Mouse (Mus musculus): ENCODE results near the gene Tom1l2. TPM values are rescaled to one million over a fixed set of nuclear protein-coding genes. Genes with fewer than 3 reads are reported as not detected.
A peak's percentile ranks its signal among the peaks of the same experiment; 100 is the strongest.

Tom1l2 gene
- polyA plus RNA-seq, 1 experiment from 2014 or later = 47.3 TPM

- no peaks in the 10 kb centered on the region for H3K9me3 ChIP-seq (ENCODE audit: control insufficient read depth, low read length)
- no peak overlapping the region for H3K4me2 ChIP-seq (replicated peaks)
- no peaks in the 10 kb centered on the region for H3K27me3 ChIP-seq (ENCODE audit: control insufficient read depth, insufficient read depth, low read length)
- 60% methylated on average over 12 of the region's 12 CpGs for WGBS
- H3K9ac ChIP-seq = no peak overlapping the region
- no peaks in the 10 kb centered on the region for H3K36me3 ChIP-seq (replicated peaks; ENCODE audit: control insufficient read depth, insufficient read depth)
- H3K4me3 ChIP-seq (replicated peaks; ENCODE audit: low read length) = no peak overlapping the region
- no peak for DNase-seq (ENCODE audit: low spot score)
- no peak overlapping the region for H3K27ac ChIP-seq
- no peak for ATAC-seq (ENCODE audit: low FRiP score)
- H3K4me1 ChIP-seq (replicated peaks; ENCODE audit: control insufficient read depth, insufficient read depth, low read length) = peaks cover 48% of the 10 kb centered on the region
Measured at GRCm38 (mm10) chr11:60211761-60212160, 140.9 kb downstream of the Tom1l2 start.

DNA sequence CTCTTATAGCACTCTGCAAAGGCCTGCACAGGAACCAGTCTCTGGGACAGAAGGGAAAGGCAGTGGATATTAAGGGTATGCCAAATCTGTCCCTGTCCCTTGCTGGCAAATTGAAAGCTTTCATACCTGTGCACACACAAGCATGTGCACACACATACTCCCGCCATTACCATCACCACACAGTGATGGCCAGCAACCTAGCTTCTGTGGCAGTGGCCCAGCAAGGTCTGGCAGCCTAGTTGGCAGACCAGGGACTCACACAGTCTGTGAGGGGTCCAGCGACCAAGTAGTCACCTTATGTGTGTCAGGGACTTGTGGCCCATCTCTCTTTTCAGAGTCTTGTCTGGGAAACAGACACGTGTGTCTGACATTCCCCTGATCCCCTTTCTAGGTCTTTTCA lies 141.6 kb downstream of the Tom1l2 start:
- Histone ChIP-seq H3K36me3 (replicated peaks; ENCODE audit: control insufficient read depth, insufficient read depth) (peaks cover 5% of the 10 kb centered on the region; the same call in 1 of the 2 replicates), H3K4me3 (replicated peaks; ENCODE audit: low read length) (no peak overlapping the region), H3K27ac (no peak overlapping the region), H3K9me3 (ENCODE audit: control insufficient read depth, low read length) (no peaks in the 10 kb centered on the region), H3K9ac (0 out of 2 replicates have a peak overlapping the region, but pooled peaks have one; percentile 67), H3K4me1 (replicated peaks; ENCODE audit: control insufficient read depth, insufficient read depth, low read length) (peaks cover 54% of the 10 kb centered on the region), H3K4me2 (replicated peaks) (peak overlapping the region; percentile 75; the same call in 1 of the 2 replicates), H3K27me3 (ENCODE audit: control insufficient read depth, insufficient read depth, low read length) (no peaks in the 10 kb centered on the region)
- DNase-seq (ENCODE audit: low spot score) (no peak), ATAC-seq (ENCODE audit: low FRiP score) (no peak)
- 60% methylated on average over 3 of the region's 3 CpGs for WGBS

- ATAC-seq (ENCODE audit: low FRiP score) (peak; percentile 78), DNase-seq (ENCODE audit: low spot score) (peak; percentile 89)
Measured at GRCm38 (mm10) chr11:60210305-60210724, 142.4 kb downstream of the Tom1l2 start.

GRCm38 (mm10) chr11:60209933-60210249 lies 142.8 kb downstream of the Tom1l2 start:
- peak overlapping the region; percentile 45 for H3K4me3 ChIP-seq (replicated peaks; ENCODE audit: low read length)
- peak overlapping the region; percentile 75 for H3K4me2 ChIP-seq (replicated peaks)
- 0% methylated on average over 2 of the region's 2 CpGs for WGBS
- H3K27ac ChIP-seq = peak overlapping the region; percentile 86
- H3K4me1 ChIP-seq (replicated peaks; ENCODE audit: control insufficient read depth, insufficient read depth, low read length) = peaks cover 60% of the 10 kb centered on the region
- H3K9ac ChIP-seq = peak overlapping the region; percentile 67
- DNase-seq (ENCODE audit: low spot score) (no peak), ATAC-seq (ENCODE audit: low FRiP score) (no peak)
- no peaks in the 10 kb centered on the region for H3K9me3 ChIP-seq (ENCODE audit: control insufficient read depth, low read length)
- peaks cover 16% of the 10 kb centered on the region for H3K36me3 ChIP-seq (replicated peaks; ENCODE audit: control insufficient read depth, insufficient read depth)
- no peaks in the 10 kb centered on the region for H3K27me3 ChIP-seq (ENCODE audit: control insufficient read depth, insufficient read depth, low read length)

More at GRCm38 (mm10) chr11:60210305-60210724, 142.4 kb downstream of the Tom1l2 start:
- Histone ChIP-seq H3K27ac (peak overlapping the region; percentile 86), H3K27me3 (ENCODE audit: control insufficient read depth, insufficient read depth, low read length) (no peaks in the 10 kb centered on the region), H3K9me3 (ENCODE audit: control insufficient read depth, low read length) (no peaks in the 10 kb centered on the region), H3K4me1 (replicated peaks; ENCODE audit: control insufficient read depth, insufficient read depth, low read length) (peaks cover 60% of the 10 kb centered on the region), H3K36me3 (replicated peaks; ENCODE audit: control insufficient read depth, insufficient read depth) (peaks cover 14% of the 10 kb centered on the region), H3K4me2 (replicated peaks) (peak overlapping the region; percentile 75), H3K9ac (peak overlapping the region; percentile 67), H3K4me3 (replicated peaks; ENCODE audit: low read length) (peak overlapping the region; percentile 45)
- under 1% methylated on average over 47 of the region's 47 CpGs for WGBS

GRCm38 (mm10) chr11:60209217-60209932 lies 143.3 kb downstream of the Tom1l2 start:
- peak; percentile 66 for ATAC-seq (ENCODE audit: low FRiP score)
- H3K4me3 ChIP-seq (replicated peaks; ENCODE audit: low read length) = peak overlapping the region; percentile 45

GRCm38 (mm10) chr11:60208712-60209111 lies 144.0 kb downstream of the Tom1l2 start:
- Histone ChIP-seq H3K4me3 (replicated peaks; ENCODE audit: low read length) (peak overlapping the region; percentile 45), H3K36me3 (replicated peaks; ENCODE audit: control insufficient read depth, insufficient read depth) (peaks cover 26% of the 10 kb centered on the region), H3K4me2 (replicated peaks) (peak overlapping the region; percentile 75), H3K9ac (peak overlapping the region; percentile 67), H3K4me1 (replicated peaks; ENCODE audit: control insufficient read depth, insufficient read depth, low read length) (peaks cover 60% of the 10 kb centered on the region), H3K27ac (peak overlapping the region; percentile 86), H3K27me3 (ENCODE audit: control insufficient read depth, insufficient read depth, low read length) (no peaks in the 10 kb centered on the region), H3K9me3 (ENCODE audit: control insufficient read depth, low read length) (no peaks in the 10 kb centered on the region)
- ATAC-seq (ENCODE audit: low FRiP score) = no peak
- no peak for DNase-seq (ENCODE audit: low spot score)
- 43% methylated on average over 4 of the region's 4 CpGs for WGBS

More at GRCm38 (mm10) chr11:60209217-60209932, 143.3 kb downstream of the Tom1l2 start:
- peak; percentile 78 for DNase-seq (ENCODE audit: low spot score)
- no peaks in the 10 kb centered on the region for H3K9me3 ChIP-seq (ENCODE audit: control insufficient read depth, low read length)
- H3K36me3 ChIP-seq (replicated peaks; ENCODE audit: control insufficient read depth, insufficient read depth) = peaks cover 19% of the 10 kb centered on the region
- peak overlapping the region; percentile 86 for H3K27ac ChIP-seq
- H3K27me3 ChIP-seq (ENCODE audit: control insufficient read depth, insufficient read depth, low read length) = no peaks in the 10 kb centered on the region
- WGBS = 39% methylated on average over 7 of the region's 7 CpGs
- H3K9ac ChIP-seq = peak overlapping the region; percentile 67
- peaks cover 60% of the 10 kb centered on the region for H3K4me1 ChIP-seq (replicated peaks; ENCODE audit: control insufficient read depth, insufficient read depth, low read length)
- peak overlapping the region; percentile 75 for H3K4me2 ChIP-seq (replicated peaks)

GRCm38 (mm10) chr11:60208201-60208600 lies 144.5 kb downstream of the Tom1l2 start:
- Histone ChIP-seq H3K4me1 (replicated peaks; ENCODE audit: control insufficient read depth, insufficient read depth, low read length) (peaks cover 65% of the 10 kb centered on the region), H3K36me3 (replicated peaks; ENCODE audit: control insufficient read depth, insufficient read depth) (peaks cover 31% of the 10 kb centered on the region), H3K4me3 (replicated peaks; ENCODE audit: low read length) (peak overlapping the region; percentile 45), H3K27me3 (ENCODE audit: control insufficient read depth, insufficient read depth, low read length) (no peaks in the 10 kb centered on the region), H3K27ac (peak overlapping the region; percentile 86), H3K9ac (peak overlapping the region; percentile 67), H3K9me3 (ENCODE audit: control insufficient read depth, low read length) (no peaks in the 10 kb centered on the region), H3K4me2 (replicated peaks) (peak overlapping the region; percentile 75)
- 66% methylated on average over 6 of the region's 6 CpGs for WGBS
- ATAC-seq (ENCODE audit: low FRiP score) = no peak
- no peak for DNase-seq (ENCODE audit: low spot score)

DNA sequence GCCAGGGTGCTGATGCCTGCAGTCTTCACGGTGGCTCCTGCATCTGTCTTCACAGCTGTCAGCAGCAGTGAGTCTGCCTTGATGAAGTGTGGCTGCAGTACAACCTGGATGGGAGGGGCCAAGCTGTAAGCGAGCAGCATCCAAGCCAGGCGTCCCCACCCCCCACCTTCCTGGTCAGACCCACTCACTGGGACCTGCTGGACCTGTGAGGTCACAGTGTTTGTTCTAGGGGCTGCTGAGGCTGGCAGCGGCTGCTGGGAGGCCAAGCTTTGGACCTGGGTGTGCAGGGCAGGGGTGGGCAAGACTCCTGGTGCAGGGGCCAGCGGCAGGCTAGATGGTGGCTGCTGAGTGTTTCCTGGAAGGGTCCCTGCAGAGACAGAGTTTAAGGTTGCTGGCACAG lies 146.5 kb downstream of the Tom1l2 start:
- WGBS = 59% methylated on average over 5 of the region's 5 CpGs
- Histone ChIP-seq H3K36me3 (replicated peaks; ENCODE audit: control insufficient read depth, insufficient read depth) (peaks cover 51% of the 10 kb centered on the region), H3K27ac (peak overlapping the region; percentile 43; the same call in 1 of the 2 replicates), H3K9me3 (ENCODE audit: control insufficient read depth, low read length) (no peaks in the 10 kb centered on the region), H3K9ac (peak overlapping the region; percentile 16; the same call in 1 of the 2 replicates), H3K27me3 (ENCODE audit: control insufficient read depth, insufficient read depth, low read length) (no peaks in the 10 kb centered on the region), H3K4me1 (replicated peaks; ENCODE audit: control insufficient read depth, insufficient read depth, low read length) (peaks cover 66% of the 10 kb centered on the region), H3K4me2 (replicated peaks) (no peak overlapping the region; the same call in 1 of the 2 replicates), H3K4me3 (replicated peaks; ENCODE audit: low read length) (no peak overlapping the region)
- ATAC-seq (ENCODE audit: low FRiP score) (no peak), DNase-seq (ENCODE audit: low spot score) (no peak)

- 88% methylated on average over 11 of the region's 12 CpGs for WGBS
- no peak overlapping the region for H3K4me3 ChIP-seq (replicated peaks; ENCODE audit: low read length)
- no peak overlapping the region for H3K4me2 ChIP-seq (replicated peaks)
- H3K36me3 ChIP-seq (replicated peaks; ENCODE audit: control insufficient read depth, insufficient read depth) = peaks cover 61% of the 10 kb centered on the region
- H3K27me3 ChIP-seq (ENCODE audit: control insufficient read depth, insufficient read depth, low read length) = no peaks in the 10 kb centered on the region
- H3K9me3 ChIP-seq (ENCODE audit: control insufficient read depth, low read length) = no peaks in the 10 kb centered on the region
- ATAC-seq (ENCODE audit: low FRiP score) (no peak), DNase-seq (ENCODE audit: low spot score) (no peak)
- H3K4me1 ChIP-seq (replicated peaks; ENCODE audit: control insufficient read depth, insufficient read depth, low read length) = peaks cover 60% of the 10 kb centered on the region
- H3K27ac ChIP-seq = no peak overlapping the region
- no peak overlapping the region for H3K9ac ChIP-seq
Measured at GRCm38 (mm10) chr11:60205026-60205425, 147.7 kb downstream of the Tom1l2 start.

Measured in hindbrain, embryonic 14.5 days (tissue).